Mouse (Mus musculus) testis, postnatal 14 days (tissue): ENCODE measurements around the gene Naif1.

Experiments used
- DNase-seq: peaks from one replicate; pipeline ENCODE4 v3.0.0; 2021; ENCODE audit warnings: low spot score

Naif1 gene

DNA sequence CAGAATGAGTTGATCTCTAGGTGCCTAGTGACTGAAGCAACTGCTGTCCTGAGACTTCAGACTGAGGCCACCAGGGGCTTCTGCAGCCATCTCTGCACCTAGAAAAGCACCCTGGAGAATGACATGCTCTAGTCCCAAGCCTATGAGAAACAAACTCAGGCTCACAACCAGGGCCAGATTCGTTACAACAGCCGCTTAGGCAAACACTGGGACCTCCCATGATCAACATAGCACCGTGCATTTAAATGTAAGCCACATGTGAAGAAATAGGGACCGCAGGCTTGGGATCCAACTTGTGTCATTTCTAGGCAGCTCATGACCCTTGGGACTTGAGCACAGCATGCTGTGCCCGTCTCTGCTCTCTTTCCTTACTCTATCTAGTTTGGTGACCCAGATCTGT is 22.5 kb upstream of the Naif1 start:
- DNase-seq, result no peak

DNA sequence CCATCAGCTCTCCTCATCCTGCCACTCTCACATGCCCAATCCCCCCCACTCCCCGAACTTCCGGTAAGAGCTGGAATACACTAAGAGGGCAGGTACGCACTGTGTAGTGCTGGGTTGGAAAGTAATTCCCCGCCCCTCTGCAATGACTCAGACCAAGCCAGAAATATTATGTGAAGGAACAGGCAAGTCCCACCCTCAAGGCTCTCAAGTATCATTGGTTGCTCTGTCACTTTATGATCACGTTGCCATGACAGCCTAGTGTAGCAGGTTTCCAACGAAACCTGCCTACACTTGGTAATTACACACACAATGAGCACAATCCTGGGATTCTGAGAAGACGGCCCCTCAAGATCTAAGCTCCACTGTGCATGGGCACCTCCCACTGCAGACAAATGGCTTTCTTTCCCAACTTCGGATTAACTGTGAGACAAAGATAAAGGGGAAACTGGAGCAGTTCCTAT is 22.0 kb upstream of the Naif1 start:
- no peak for DNase-seq

DNA sequence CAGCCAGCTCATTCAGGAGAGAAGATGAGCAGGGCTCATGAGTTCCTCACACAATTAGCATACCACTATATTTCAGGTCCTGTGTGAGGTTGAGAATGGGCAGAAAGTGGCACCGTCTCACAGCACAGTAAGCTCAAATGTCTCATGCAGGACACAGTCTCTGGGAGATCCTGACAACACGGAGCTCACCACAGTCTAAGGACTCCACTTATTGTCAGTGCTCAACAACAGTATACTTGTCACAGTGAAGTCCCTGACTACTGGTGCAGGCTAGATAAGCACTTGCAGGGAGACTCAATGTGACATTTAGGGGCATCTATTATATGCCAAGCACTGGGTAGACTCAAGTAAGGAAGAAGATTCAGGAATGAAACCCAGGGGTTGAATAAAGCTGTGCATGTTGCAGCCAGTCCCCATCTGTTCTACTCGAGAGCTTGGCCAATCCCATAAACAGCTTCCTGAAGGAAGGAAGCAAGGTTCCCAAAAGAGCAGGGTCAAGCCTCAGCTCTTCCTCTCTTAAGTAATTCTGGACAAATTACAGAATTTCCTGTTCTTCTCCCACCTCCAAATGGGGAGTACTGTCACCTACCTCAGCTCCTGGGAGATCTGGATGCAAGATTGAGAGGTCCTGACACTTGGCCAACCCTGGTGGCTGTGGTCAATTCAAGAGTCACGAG is 20.9 kb upstream of the Naif1 start:
- DNase-seq, result no peak

DNA sequence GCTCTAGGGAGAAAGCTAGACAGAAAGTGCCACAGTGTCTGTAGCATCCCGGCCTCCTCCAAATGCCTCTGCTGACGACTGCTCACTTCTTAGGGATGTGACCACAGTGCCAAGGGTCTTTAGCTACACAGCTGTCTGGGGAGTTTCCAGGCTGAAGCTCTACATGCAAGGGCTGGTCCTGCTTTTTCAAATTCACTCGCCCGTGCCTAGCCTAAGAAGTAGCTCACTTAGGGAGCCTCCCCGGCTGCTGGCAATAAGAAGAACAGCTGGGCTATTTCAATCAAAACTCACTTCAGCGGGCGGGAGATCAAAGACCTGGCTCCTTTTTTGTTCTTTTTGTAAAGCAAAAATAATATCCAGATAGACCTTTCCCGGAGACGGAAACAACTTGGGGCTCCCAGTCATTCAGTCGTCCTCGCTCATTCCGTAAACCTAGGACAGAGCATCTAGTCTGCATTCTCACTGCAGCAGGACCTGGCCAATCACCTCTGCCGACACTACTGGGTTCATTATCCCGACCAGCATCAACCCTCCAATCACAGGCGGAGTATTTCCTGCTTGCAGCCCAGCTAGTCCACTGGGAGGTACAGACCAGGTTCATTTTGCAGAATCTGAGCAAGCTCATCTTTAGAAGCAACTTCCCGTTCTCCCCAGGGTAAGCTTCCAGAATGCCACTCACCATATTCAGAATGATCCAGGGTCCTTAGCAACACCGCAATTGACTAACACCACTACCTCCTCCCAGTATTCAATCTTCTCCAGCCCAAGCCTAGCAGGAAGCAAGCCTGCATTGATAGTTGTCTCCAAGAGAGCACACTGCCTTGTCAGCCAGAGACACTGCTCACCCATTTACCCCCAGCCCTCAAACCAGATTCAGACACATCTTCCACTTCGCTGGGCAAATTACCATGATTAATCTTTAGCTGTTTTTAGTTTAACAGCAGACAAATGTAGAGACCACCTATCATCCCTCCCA is 19.3 kb upstream of the Naif1 start:
- DNase-seq, result peak; percentile 68

- DNase-seq, result no peak
Measured at GRCm38 (mm10) chr2:32436686-32437372, 13.4 kb upstream of the Naif1 start.

- no peak for DNase-seq
Measured at GRCm38 (mm10) chr2:32437612-32438166, 12.6 kb upstream of the Naif1 start.

DNA sequence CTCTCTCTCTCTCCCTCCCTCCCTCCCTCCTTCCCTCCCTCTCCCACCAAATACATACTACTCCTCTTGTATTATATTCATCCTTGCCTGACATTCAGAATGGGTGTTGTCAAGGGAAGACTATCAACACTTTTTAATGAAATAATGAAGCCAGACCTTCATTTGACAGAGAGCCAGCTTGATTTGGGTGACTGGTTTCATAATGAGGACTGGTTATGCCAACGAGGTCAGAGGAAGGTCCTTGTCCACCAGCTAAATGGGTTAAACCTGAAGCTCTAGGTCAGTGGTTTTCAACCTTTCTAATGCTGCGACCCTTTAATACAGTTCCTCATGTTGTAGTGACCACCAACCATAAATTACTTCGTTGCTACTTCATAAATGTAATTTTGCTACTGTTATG is 11.5 kb upstream of the Naif1 start:
- no peak for DNase-seq

GRCm38 (mm10) chr2:32439177-32439576 is 11.1 kb upstream of the Naif1 start:
- no peak for DNase-seq

- DNase-seq, result no peak
Measured at GRCm38 (mm10) chr2:32440164-32440563, 10.1 kb upstream of the Naif1 start.

- no peak for DNase-seq
Measured at GRCm38 (mm10) chr2:32440632-32441031, 9.6 kb upstream of the Naif1 start.

- DNase-seq, result no peak
Measured at GRCm38 (mm10) chr2:32441550-32441949, 8.7 kb upstream of the Naif1 start.

DNA sequence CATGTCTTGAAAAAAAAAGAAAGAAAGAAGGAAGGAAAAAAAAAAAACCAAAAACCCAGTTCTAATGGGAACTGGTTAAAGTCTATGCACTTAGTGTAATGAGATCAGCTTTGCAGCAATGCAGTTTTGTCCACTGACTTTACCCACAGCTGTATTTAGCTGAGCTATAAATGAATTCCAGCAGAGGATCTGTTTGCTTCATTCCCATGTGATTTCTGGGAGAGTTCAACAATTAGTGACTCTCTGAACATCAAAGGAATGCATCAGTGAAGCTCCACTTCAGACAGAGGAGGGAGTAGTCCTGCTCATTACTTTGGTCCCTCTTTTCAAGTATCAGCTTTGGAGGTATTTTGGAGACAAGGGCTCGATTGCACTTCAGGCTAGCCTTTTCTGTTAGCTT is 4.7 kb upstream of the Naif1 start:
- DNase-seq, result no peak

DNA sequence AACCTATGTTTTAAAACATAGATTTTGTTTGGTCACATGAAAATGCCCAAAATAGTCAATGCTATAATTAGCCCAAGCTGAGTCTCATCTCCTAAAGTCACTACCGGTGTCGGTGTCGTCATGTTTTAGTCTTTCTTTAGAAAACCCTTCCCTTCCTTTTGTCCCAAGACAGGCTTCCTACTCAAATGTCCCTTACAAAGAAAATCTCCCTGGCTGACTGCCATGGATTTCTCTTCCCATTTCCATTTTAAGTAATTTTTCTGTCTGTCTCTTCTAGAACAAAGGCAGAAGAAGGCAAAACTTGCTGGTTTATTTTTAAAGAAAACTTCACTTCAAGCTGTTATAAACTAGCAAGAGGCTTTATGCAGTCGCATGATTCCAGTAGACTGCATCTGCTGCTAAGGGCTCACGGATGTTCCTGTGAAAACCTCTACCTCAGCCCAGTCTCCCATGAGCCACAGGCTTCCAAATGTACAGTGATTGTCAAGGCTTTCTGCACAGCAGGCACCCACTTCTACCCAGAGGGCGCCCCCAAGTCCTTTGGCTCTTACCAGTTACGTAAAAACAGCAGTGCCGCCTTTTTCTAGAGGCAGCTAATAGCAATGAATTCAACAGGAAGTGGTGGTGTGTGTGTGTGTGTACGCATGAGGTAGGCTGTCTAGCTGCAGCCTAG is 2.9 kb upstream of the Naif1 start:
- DNase-seq, result no peak

DNA sequence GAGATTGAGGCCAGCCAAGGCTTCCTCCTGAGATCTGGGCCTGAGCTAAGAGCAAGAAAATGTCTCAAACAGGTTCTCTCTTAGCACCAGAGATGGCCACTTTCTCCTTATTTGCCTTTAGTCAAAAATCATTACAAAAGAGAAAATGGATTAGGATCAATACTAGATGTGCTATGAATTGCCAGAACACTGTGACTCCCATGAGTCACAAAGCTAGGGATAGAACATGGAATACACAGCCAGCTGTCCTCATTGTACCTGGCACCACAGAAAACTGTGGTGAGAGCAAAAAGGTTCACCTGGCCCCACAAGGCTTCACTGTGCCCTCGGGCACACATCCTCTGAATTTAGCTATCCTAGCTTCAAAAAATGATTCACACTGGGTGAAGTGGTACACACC is 1.8 kb upstream of the Naif1 start:
- no peak for DNase-seq

DNA sequence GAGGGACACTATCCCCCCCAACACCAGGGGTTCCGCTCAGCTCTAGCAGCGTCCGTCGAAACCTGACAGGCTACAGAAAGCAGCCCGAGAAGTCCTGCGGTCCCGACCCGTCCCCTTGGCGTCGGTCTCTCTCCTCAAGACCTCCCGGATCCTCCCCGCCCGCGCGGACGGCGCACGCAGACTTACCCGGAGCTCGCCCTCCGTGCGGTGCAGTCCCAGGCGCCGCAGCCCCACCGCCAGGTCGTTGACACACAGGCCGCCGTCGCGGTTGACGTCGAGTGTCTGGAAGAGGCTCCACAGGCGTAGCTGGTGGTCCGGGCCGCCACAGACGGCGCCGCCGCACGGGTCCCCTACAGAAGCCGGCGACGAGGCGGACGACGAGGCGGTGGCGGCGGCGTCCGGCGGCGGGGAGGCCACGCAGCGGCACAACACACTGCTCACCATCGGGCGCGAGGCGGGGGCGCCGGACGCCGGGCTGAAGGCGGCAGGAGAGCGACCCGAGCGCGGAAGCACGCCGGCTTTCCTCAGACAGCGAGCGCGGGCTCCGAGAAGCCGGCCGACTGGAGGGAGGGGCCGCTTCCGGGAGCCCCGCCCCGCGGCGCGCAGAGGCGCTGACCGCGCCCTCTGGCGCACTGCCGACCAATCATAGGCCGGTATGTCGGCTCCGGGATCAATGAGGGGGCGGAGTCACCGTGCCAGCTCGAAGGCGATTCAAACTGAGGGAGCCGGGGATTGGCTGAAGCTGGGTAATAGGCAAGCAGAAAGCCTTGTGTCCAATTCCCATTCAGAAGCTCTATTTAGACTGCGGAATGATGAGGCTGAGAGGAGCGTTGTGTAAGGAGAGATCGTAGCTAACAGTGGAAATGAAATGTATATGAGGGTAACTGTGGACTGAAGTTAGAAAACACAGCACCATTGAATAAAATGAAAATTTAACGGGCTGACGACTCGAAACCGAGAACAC is 906 bp downstream of the Naif1 start, which contains the start of gene Slc25a25:
Gene Slc25a25, minus strand, starts transcription at position 565 of the 964 bp plus-strand sequence.
- peak; percentile 98 for DNase-seq

- DNase-seq, result peak; percentile 99
Measured at GRCm38 (mm10) chr2:32451870-32452372, 1.7 kb downstream of the Naif1 start.

DNA sequence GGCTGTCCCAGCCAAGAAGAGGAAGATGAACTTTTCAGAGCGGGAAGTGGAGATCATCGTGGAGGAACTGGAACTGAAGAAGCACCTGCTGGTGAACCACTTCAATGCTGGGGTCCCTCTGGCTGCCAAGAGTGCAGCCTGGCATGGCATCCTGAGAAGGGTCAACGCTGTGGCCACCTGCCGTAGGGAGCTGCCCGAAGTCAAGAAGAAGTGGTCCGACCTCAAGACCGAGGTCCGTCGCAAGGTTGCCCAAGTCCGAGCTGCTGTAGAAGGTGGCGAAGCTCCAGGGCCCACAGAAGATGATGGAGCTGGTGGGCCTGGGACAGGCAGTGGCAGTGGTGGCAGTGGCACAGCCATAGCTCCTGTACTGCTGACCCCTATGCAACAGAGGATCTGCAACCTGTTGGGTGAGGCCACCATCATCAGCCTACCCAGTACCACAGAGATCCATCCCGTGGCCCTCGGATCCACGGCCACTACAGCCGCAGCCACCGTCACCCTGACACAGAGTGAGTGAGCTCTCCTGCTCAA is 2.2 kb downstream of the Naif1 start:
- peak; percentile 53 for DNase-seq

DNA sequence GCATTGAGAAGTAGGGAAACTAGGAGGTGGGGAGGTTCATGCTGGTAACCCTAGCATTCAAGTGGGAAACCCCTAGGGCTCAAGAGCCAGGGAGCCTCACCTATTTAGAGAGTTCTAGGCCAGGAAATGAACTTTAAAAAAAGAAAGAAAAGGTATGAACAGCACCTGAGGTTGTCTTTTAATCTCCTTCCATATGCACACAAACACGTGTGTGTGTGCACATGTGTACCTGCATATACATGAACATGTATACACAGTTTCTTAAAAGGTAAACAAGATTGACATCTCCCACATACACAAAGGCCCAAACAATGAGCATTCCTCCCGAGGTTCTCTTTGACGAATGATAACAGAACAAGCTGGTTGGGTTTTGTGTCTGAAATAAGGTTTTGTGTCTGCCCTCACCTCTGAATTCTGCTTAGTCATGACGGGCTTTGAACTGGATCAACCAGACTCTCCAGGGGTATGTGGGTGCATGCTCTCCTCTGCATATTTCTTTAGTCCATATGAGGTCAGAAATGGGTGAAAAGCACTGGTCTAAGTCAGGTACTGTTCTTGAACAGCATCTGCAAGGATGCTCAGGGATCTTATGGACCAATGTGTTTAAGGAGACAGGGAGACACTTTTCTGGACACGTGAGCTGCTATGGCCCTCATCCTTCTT is 3.5 kb downstream of the Naif1 start:
- no peak for DNase-seq

- DNase-seq, result no peak
Measured at GRCm38 (mm10) chr2:32454633-32455032, 4.4 kb downstream of the Naif1 start.
